8 mouse cellular contexts compared by ENCODE assay signal in the genomic region with DNA sequence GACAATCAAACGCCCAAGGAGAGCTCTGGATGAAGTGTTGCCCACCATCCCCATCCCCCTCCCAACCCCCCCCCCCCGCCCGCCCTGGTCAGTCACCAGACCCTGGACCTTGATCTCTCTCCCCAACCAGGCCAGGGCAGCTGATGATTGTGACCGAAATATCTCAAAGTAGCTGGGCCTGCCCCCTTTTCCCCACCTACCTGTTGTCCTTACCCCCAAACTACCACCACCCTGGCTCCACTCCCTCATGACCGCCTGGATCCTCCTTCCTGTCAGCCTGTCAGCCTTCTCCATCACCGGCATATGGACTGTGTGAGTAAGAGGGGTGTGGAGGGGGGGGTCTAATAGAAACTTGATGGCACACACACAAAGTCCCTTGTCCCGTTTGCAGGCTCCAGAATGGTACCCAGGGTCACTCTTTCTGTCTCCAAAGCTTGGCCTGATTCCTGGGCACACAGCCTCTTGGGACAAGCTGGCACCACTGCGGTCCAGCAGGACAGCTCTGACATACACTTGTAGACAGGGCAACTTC. TPM values are rescaled to one million over a fixed set of nuclear protein-coding genes. Genes with fewer than 3 reads are reported as not detected.
DNase-seq lines count a peak whose midpoint lies in the region; ATAC-seq and TF ChIP-seq lines count a peak whose summit lies in the region.

No protein-coding gene starts in this region.

- H3K9me3 ChIP-seq in ES-Bruce4 (replicated peaks; ENCODE audit: control insufficient read depth, insufficient read depth, low read length, poor library complexity, severe bottlenecking) = no peaks in the 10 kb centered on the region
- H3K9me3 ChIP-seq in forebrain, embryonic 16.5 days (ENCODE audit: control insufficient read depth, low read length) = no peaks in the 10 kb centered on the region
- H3K9me3 ChIP-seq in liver, embryonic 13.5 days (replicated peaks) = no peaks in the 10 kb centered on the region

- peak overlapping the region; percentile 81 for H3K27ac ChIP-seq in heart, adult 2 months
- H3K27ac ChIP-seq in ES-Bruce4 (ENCODE audit: insufficient read depth, low read length) = no peak overlapping the region
- no peak overlapping the region for H3K27ac ChIP-seq in forebrain, embryonic 16.5 days (ENCODE audit: low read length)
- peak overlapping the region; percentile 64 for H3K27ac ChIP-seq in liver, embryonic 13.5 days

- H3K36me3 ChIP-seq in heart, adult 2 months (ENCODE audit: control insufficient read depth, insufficient read depth, low read length) = peaks cover 7% of the 10 kb centered on the region
- H3K36me3 ChIP-seq in ES-Bruce4 (ENCODE audit: control insufficient read depth, insufficient read depth, low read length, poor library complexity, severe bottlenecking) = peaks cover 12% of the 10 kb centered on the region
- peaks cover 11% of the 10 kb centered on the region; the same call in 1 of the 2 replicates for H3K36me3 ChIP-seq in forebrain, embryonic 16.5 days (ENCODE audit: control insufficient read depth, insufficient read depth)
- peaks cover 39% of the 10 kb centered on the region for H3K36me3 ChIP-seq in liver, embryonic 13.5 days

- no peak for TF ChIP-seq POLR2A in heart, adult 2 months (IDR thresholded peaks at IDR 0.05; ENCODE audit: insufficient read depth, low read depth, low read length)
- TF ChIP-seq POLR2A in ES-Bruce4 (IDR thresholded peaks at IDR 0.05; ENCODE audit: insufficient read depth, low read length) = no peak

- H3K27me3 ChIP-seq in heart, adult 2 months (ENCODE audit: control insufficient read depth, insufficient read depth, low read length) = no peaks in the 10 kb centered on the region
- no peaks in the 10 kb centered on the region for H3K27me3 ChIP-seq in ES-Bruce4 (ENCODE audit: control insufficient read depth, insufficient read depth, low read length, poor library complexity, severe bottlenecking)
- H3K27me3 ChIP-seq in forebrain, embryonic 16.5 days (replicated peaks; ENCODE audit: control insufficient read depth, insufficient read depth, low read length) = no peaks in the 10 kb centered on the region
- H3K27me3 ChIP-seq in liver, embryonic 13.5 days = peaks cover 44% of the 10 kb centered on the region

- intact Hi-C loops in heart, adult 2 months (cut with DNase I) = no loop called here

- peak overlapping the region; percentile 92 for H3K4me2 ChIP-seq in forebrain, embryonic 16.5 days (ENCODE audit: low read length)
- H3K4me2 ChIP-seq in liver, embryonic 13.5 days = peak overlapping the region; percentile 73

- 31% methylated on average over 7 of the region's 8 CpGs for WGBS in heart, adult 2 months
- WGBS in forebrain, embryonic 16.5 days = 37% methylated on average over 8 of the region's 8 CpGs
- WGBS in liver, embryonic 13.5 days (ENCODE audit: insufficient replicate concordance) = 53% methylated on average over 6 of the region's 8 CpGs

- no peak for ATAC-seq in forebrain, embryonic 16.5 days
- ATAC-seq in liver, embryonic 13.5 days (ENCODE audit: low read depth) = no peak

- peaks cover 6% of the 10 kb centered on the region for H3K4me1 ChIP-seq in heart, adult 2 months (ENCODE audit: control insufficient read depth, insufficient read depth, low read length)
- H3K4me1 ChIP-seq in ES-Bruce4 (ENCODE audit: control insufficient read depth, insufficient read depth, low read length) = peaks cover 1% of the 10 kb centered on the region
- H3K4me1 ChIP-seq in forebrain, embryonic 16.5 days (replicated peaks; ENCODE audit: control insufficient read depth, insufficient read depth, low read length) = peaks cover 24% of the 10 kb centered on the region
- H3K4me1 ChIP-seq in liver, embryonic 13.5 days (replicated peaks) = peaks cover 89% of the 10 kb centered on the region

- peak overlapping the region; percentile 89 for H3K9ac ChIP-seq in heart, adult 2 months (ENCODE audit: low read depth, low read length)
- H3K9ac ChIP-seq in ES-Bruce4 (ENCODE audit: low read depth, poor library complexity, severe bottlenecking) = peak overlapping the region; percentile 76
- H3K9ac ChIP-seq in forebrain, embryonic 16.5 days (replicated peaks; ENCODE audit: low read depth, low read length) = peak overlapping the region; percentile 82
- peak overlapping the region; percentile 57 for H3K9ac ChIP-seq in liver, embryonic 13.5 days

- no peak for DNase-seq in heart, adult 2 months
- DNase-seq in heart, adult 18-20 months = no peak
- DNase-seq in liver, embryonic 13.5 days = no peak
- DNase-seq in thymus, postnatal 14 days = no peak
- no peak for DNase-seq in urinary bladder, postnatal 10 days (ENCODE audit: low spot score)
- no peak for DNase-seq in retina, postnatal 1 day

- TF ChIP-seq EP300 in heart, adult 2 months (IDR thresholded peaks at IDR 0.05; ENCODE audit: insufficient read depth, low read depth, low read length) = no peak
- TF ChIP-seq EP300 in ES-Bruce4 (IDR thresholded peaks at IDR 0.05; ENCODE audit: insufficient read depth, low read depth, low read length) = no peak

- H3K79me2 ChIP-seq in heart, adult 2 months (replicated peaks; ENCODE audit: control insufficient read depth, insufficient read depth, low read length) = no peaks in the 10 kb centered on the region; the same call in 1 of the 2 replicates

- H3K4me3 ChIP-seq in heart, adult 2 months = peak overlapping the region; percentile 85
- peak overlapping the region; percentile 75 for H3K4me3 ChIP-seq in ES-Bruce4 (ENCODE audit: low read depth, low read length)
- H3K4me3 ChIP-seq in forebrain, embryonic 16.5 days (replicated peaks; ENCODE audit: low read length) = peak overlapping the region; percentile 68
- peak overlapping the region; percentile 60 for H3K4me3 ChIP-seq in liver, embryonic 13.5 days (replicated peaks)

- TF ChIP-seq CTCF in heart, adult 2 months (IDR thresholded peaks at IDR 0.05) = no peak
- no peak for TF ChIP-seq CTCF in ES-Bruce4 (IDR thresholded peaks at IDR 0.05; ENCODE audit: low read depth, low read length)

RNA-seq across cellular contexts. Expression of gene Tmem150a, which starts 0.8 kb away (rescaled TPM):
- total RNA-seq in heart, adult 2 months (2021) = 10 to 100 TPM; 22.7 to 22.8 TPM
- 79.2 and 86.9 TPM in 2 replicates for polyA plus RNA-seq in heart, adult 2 months (2012; rRNA removed)
- 10 to 100 TPM; 20.0 to 22.6 TPM for total RNA-seq in heart, adult 18-20 months (2021)
- polyA plus RNA-seq in ES-Bruce4 (2011; ENCODE audit: insufficient read depth, insufficient read length, low read depth, missing spikeins) = 11.0 and 13.0 TPM in 2 replicates
- 17.9 and 21.0 TPM in 2 replicates for polyA plus RNA-seq in forebrain, embryonic 16.5 days (2015; fragmentation: Nextera tagmentation; extraction: Ambion mirVana)
- polyA plus RNA-seq in liver, embryonic 13.5 days (2015; fragmentation: Nextera tagmentation; extraction: Ambion mirVana) = 32.5 and 37.9 TPM in 2 replicates

RNA-seq across cellular contexts. Expression of gene 0610030E20Rik, which starts 8.9 kb away (rescaled TPM):
- 1 to 10 TPM; 8.2 to 9.1 TPM for total RNA-seq in heart, adult 2 months (2021)
- 8.7 and 13.6 TPM in 2 replicates for polyA plus RNA-seq in heart, adult 2 months (2012; rRNA removed)
- 1 to 10 TPM; 8.4 to 8.5 TPM for total RNA-seq in heart, adult 18-20 months (2021)
- 18.1 and 18.4 TPM in 2 replicates for polyA plus RNA-seq in ES-Bruce4 (2011; ENCODE audit: insufficient read depth, insufficient read length, low read depth, missing spikeins)
- 19.7 and 20.9 TPM in 2 replicates for polyA plus RNA-seq in forebrain, embryonic 16.5 days (2015; fragmentation: Nextera tagmentation; extraction: Ambion mirVana)
- polyA plus RNA-seq in liver, embryonic 13.5 days (2015; fragmentation: Nextera tagmentation; extraction: Ambion mirVana) = 14.5 and 17.7 TPM in 2 replicates

RNA-seq across cellular contexts. Expression of gene Rnf181, which starts 10.7 kb away (rescaled TPM):
- 10 to 100 TPM; 36.0 to 40.7 TPM for total RNA-seq in heart, adult 2 months (2021)
- polyA plus RNA-seq in heart, adult 2 months (2012; rRNA removed) = 44.0 and 56.6 TPM in 2 replicates
- total RNA-seq in heart, adult 18-20 months (2021) = 10 to 100 TPM; 37.5 to 41.6 TPM
- 79.6 and 84.0 TPM in 2 replicates for polyA plus RNA-seq in ES-Bruce4 (2011; ENCODE audit: insufficient read depth, insufficient read length, low read depth, missing spikeins)
- 127 and 139 TPM in 2 replicates for polyA plus RNA-seq in forebrain, embryonic 16.5 days (2015; fragmentation: Nextera tagmentation; extraction: Ambion mirVana)
- 76.9 and 82.6 TPM in 2 replicates for polyA plus RNA-seq in liver, embryonic 13.5 days (2015; fragmentation: Nextera tagmentation; extraction: Ambion mirVana)

RNA-seq across cellular contexts. Expression of gene Usp39, which starts 11.1 kb away (rescaled TPM):
- 10 to 100 TPM; 14.9 to 17.7 TPM for total RNA-seq in heart, adult 2 months (2021)
- 11.4 and 19.0 TPM in 2 replicates for polyA plus RNA-seq in heart, adult 2 months (2012; rRNA removed)
- total RNA-seq in heart, adult 18-20 months (2021) = 10 to 100 TPM; 15.9 to 16.1 TPM
- polyA plus RNA-seq in ES-Bruce4 (2011; ENCODE audit: insufficient read depth, insufficient read length, low read depth, missing spikeins) = 72.5 and 76.5 TPM in 2 replicates
- polyA plus RNA-seq in forebrain, embryonic 16.5 days (2015; fragmentation: Nextera tagmentation; extraction: Ambion mirVana) = 48.5 and 51.5 TPM in 2 replicates
- 52.6 and 60.6 TPM in 2 replicates for polyA plus RNA-seq in liver, embryonic 13.5 days (2015; fragmentation: Nextera tagmentation; extraction: Ambion mirVana)

RNA-seq across cellular contexts. Expression of gene Vamp5, which starts 24.2 kb away (rescaled TPM):
- total RNA-seq in heart, adult 2 months (2021) = 10 to 100 TPM; 49.3 to 58.3 TPM
- 99.6 and 116 TPM in 2 replicates for polyA plus RNA-seq in heart, adult 2 months (2012; rRNA removed)
- total RNA-seq in heart, adult 18-20 months (2021) = 10 to 100 TPM; 48.9 to 61.5 TPM
- 1.9 and 2.2 TPM in 2 replicates for polyA plus RNA-seq in ES-Bruce4 (2011; ENCODE audit: insufficient read depth, insufficient read length, low read depth, missing spikeins)
- polyA plus RNA-seq in forebrain, embryonic 16.5 days (2015; fragmentation: Nextera tagmentation; extraction: Ambion mirVana) = 10.5 and 12.6 TPM in 2 replicates
- 99.0 and 99.7 TPM in 2 replicates for polyA plus RNA-seq in liver, embryonic 13.5 days (2015; fragmentation: Nextera tagmentation; extraction: Ambion mirVana)

Comparison
In these comparisons a context has a peak if more than half of its experiments do, and no peak if none do; other contexts are left out.
1. H3K27ac ChIP-seq: peak in heart, adult 2 months (single experiment) and liver, embryonic 13.5 days (single experiment); none in ES-Bruce4 (single experiment) and forebrain, embryonic 16.5 days (single experiment).
2. Peak in every context shown above with its lines, with median percentiles within 50 percentile points of each other: H3K4me3 ChIP-seq and H3K9ac ChIP-seq.